Mouse (Mus musculus) CH12.LX (cell line): ENCODE measurements around the gene Srbd1. TPM values are rescaled to one million over a fixed set of nuclear protein-coding genes. Genes with fewer than 3 reads are reported as not detected.

Source experiments
- DNase-seq: peaks from one replicate; pipeline ENCODE4 v3.0.0-alpha.2; 2013; ENCODE audit errors: extremely low read depth
- H3K27ac ChIP-seq: 2 replicates; pipeline ENCODE4 v1.5.1; 2012; ENCODE audit warnings: low read depth, mild to moderate bottlenecking, control low read depth, moderate library complexity; ENCODE audit not compliant: insufficient read depth
- H3K27me3 ChIP-seq: replicated peaks from 2 replicates; pipeline ENCODE3; 2012; ENCODE audit warnings: inconsistent platforms
- H3K36me3 ChIP-seq, 2 experiments: replicated peaks in 1 of 2; 2 replicates each; pipeline versions ENCODE3 to v1.6.1; 2012; ENCODE audit warnings: inconsistent platforms in 1 of 2, low read length in 1 of 2, mild to moderate bottlenecking in 1 of 2, mixed read lengths in 1 of 2, moderate library complexity in 1 of 2; ENCODE audit not compliant: control insufficient read depth in 1 of 2, insufficient read depth in 1 of 2
- H3K4me1 ChIP-seq, 2 experiments: 2 replicates each; pipeline ENCODE4 v1.6.1; 2012; ENCODE audit warnings: inconsistent platforms in 1 of 2, moderate library complexity in 1 of 2; ENCODE audit not compliant: insufficient read depth in 2 of 2, control insufficient read depth in 1 of 2
- H3K4me2 ChIP-seq: 2 replicates; pipeline ENCODE4 v1.6.1; 2012; ENCODE audit warnings: low read depth, mild to moderate bottlenecking, control low read depth; ENCODE audit not compliant: poor library complexity, insufficient read depth, severe bottlenecking
- H3K4me3 ChIP-seq, 3 experiments: fragments of 150-350 bp in 1 of 3; sonication (generic) in 1 of 3; replicated peaks in 1 of 3; 2 replicates each; pipeline versions ENCODE3 to v1.5.1; 2011 to 2012; ENCODE audit warnings: low read depth in 2 of 3, low read length in 2 of 3, mild to moderate bottlenecking in 2 of 3, moderate library complexity in 2 of 3, control low read depth in 1 of 3, improper control_type of control experiment in 1 of 3, inconsistent platforms in 1 of 3, mixed read lengths in 1 of 3; ENCODE audit not compliant: poor library complexity in 1 of 3
- H3K79me2 ChIP-seq: replicated peaks from 2 replicates; pipeline ENCODE4 v1.6.1; 2012; ENCODE audit warnings: mild to moderate bottlenecking, moderate library complexity; ENCODE audit not compliant: control insufficient read depth, poor library complexity, insufficient read depth, severe bottlenecking; ENCODE audit errors: extremely low read depth
- H3K9ac ChIP-seq: 2 replicates; pipeline ENCODE4 v1.6.1; 2012; ENCODE audit warnings: low read depth, mild to moderate bottlenecking, control low read depth, moderate library complexity; ENCODE audit not compliant: insufficient read depth
- H3K9me3 ChIP-seq: replicated peaks from 2 replicates; pipeline ENCODE3; 2012; ENCODE audit warnings: low read length, inconsistent platforms, mixed read lengths
- BHLHE40 ChIP-seq: IDR thresholded peaks from 2 replicates; pipeline ENCODE4 v1.6.1; 2011; ENCODE audit warnings: mild to moderate bottlenecking, low read depth, low read length, improper control_type of control experiment
- CHD1 ChIP-seq: IDR thresholded peaks from 2 replicates; pipeline ENCODE4 v1.6.1; 2012; ENCODE audit warnings: low read depth, low read length, improper control_type of control experiment, inconsistent platforms
- CHD2 ChIP-seq: IDR thresholded peaks from 2 replicates; pipeline ENCODE4 v1.6.1; 2011; ENCODE audit warnings: low read length, improper control_type of control experiment
- CTCF ChIP-seq, 2 experiments: IDR thresholded peaks in 1 of 2; conservative IDR thresholded peaks in 1 of 2; 2 replicates each; pipeline ENCODE4 v1.5.1; 2011 to 2012; ENCODE audit warnings: low read depth in 2 of 2, low read length in 2 of 2, improper control_type of control experiment in 1 of 2, inconsistent platforms in 1 of 2, mild to moderate bottlenecking in 1 of 2, moderate library complexity in 1 of 2
- ELF1 ChIP-seq: IDR thresholded peaks from 2 replicates; pipeline ENCODE4 v1.6.1; 2014; ENCODE audit warnings: low read depth, mild to moderate bottlenecking, inconsistent platforms, low read length, improper control_type of control experiment
- EP300 ChIP-seq: IDR thresholded peaks from 2 replicates; pipeline ENCODE4 v1.6.1; 2011; ENCODE audit warnings: low read length, improper control_type of control experiment
- ETS1 ChIP-seq: conservative IDR thresholded peaks from 2 replicates; pipeline ENCODE4 v1.6.1; 2012; ENCODE audit warnings: low read depth, mild to moderate bottlenecking, inconsistent platforms, low read length, improper control_type of control experiment, moderate library complexity
- GABPA ChIP-seq: IDR thresholded peaks from 2 replicates; pipeline ENCODE4 v1.6.1; 2012; ENCODE audit warnings: low read depth, low read length, improper control_type of control experiment, inconsistent platforms; ENCODE audit not compliant: insufficient replicate concordance
- HCFC1 ChIP-seq: IDR thresholded peaks from 2 replicates; pipeline ENCODE4 v1.6.1; 2012; ENCODE audit warnings: low read depth, mild to moderate bottlenecking, inconsistent platforms, low read length, improper control_type of control experiment
- IRF4 ChIP-seq: IDR thresholded peaks from 2 replicates; pipeline ENCODE4 v1.6.1; 2014; ENCODE audit warnings: low read depth, mild to moderate bottlenecking, inconsistent platforms, low read length, improper control_type of control experiment
- JUN ChIP-seq: IDR thresholded peaks from 2 replicates; pipeline ENCODE4 v1.6.1; 2011; ENCODE audit warnings: low read depth, mild to moderate bottlenecking, low read length, improper control_type of control experiment, moderate library complexity; ENCODE audit not compliant: insufficient read depth
- JUND ChIP-seq: conservative IDR thresholded peaks from 2 replicates; pipeline ENCODE4 v1.6.1; 2011; ENCODE audit warnings: low read depth, low read length, improper control_type of control experiment
- KAT2A ChIP-seq: IDR thresholded peaks from 2 replicates; pipeline ENCODE4 v1.6.1; 2012; ENCODE audit warnings: low read length, improper control_type of control experiment, inconsistent platforms; ENCODE audit not compliant: insufficient replicate concordance
- MAX ChIP-seq: IDR thresholded peaks from 2 replicates; pipeline ENCODE4 v1.6.1; 2011; ENCODE audit warnings: low read length, improper control_type of control experiment
- MEF2A ChIP-seq: IDR thresholded peaks from 2 replicates; pipeline ENCODE4 v1.6.1; 2014; ENCODE audit warnings: low read depth, mild to moderate bottlenecking, inconsistent platforms, low read length, improper control_type of control experiment, borderline replicate concordance
- MYC ChIP-seq: IDR thresholded peaks from 2 replicates; pipeline ENCODE4 v1.6.1; 2011; ENCODE audit warnings: low read depth, mild to moderate bottlenecking, improper control_type of control experiment, low read length
- PAX5 ChIP-seq: IDR thresholded peaks from 2 replicates; pipeline ENCODE4 v1.6.1; 2012; ENCODE audit warnings: low read length, inconsistent platforms, mixed read lengths
- POLR2A ChIP-seq: IDR thresholded peaks from 2 replicates; pipeline ENCODE4 v1.6.1; 2011; ENCODE audit warnings: low read depth, mild to moderate bottlenecking, improper control_type of control experiment, low read length
- RAD21 ChIP-seq: IDR thresholded peaks from 2 replicates; pipeline ENCODE4 v1.6.1; 2011; ENCODE audit warnings: low read depth, mild to moderate bottlenecking, low read length, improper control_type of control experiment, moderate library complexity
- TBP ChIP-seq: conservative IDR thresholded peaks from 2 replicates; pipeline ENCODE4 v1.6.1; 2011; ENCODE audit warnings: low read depth, low read length, improper control_type of control experiment
- TCF12 ChIP-seq: IDR thresholded peaks from 2 replicates; pipeline ENCODE4 v1.6.1; 2014; ENCODE audit warnings: low read depth, mild to moderate bottlenecking, inconsistent platforms, low read length, improper control_type of control experiment
- USF2 ChIP-seq: conservative IDR thresholded peaks from 2 replicates; pipeline ENCODE4 v1.6.1; 2011; ENCODE audit warnings: low read depth, low read length, improper control_type of control experiment
- ZC3H11A ChIP-seq: IDR thresholded peaks from 2 replicates; pipeline ENCODE4 v1.6.1; 2012; ENCODE audit warnings: low read depth, mild to moderate bottlenecking, inconsistent platforms, low read length, improper control_type of control experiment
- ZKSCAN1 ChIP-seq: IDR thresholded peaks from 2 replicates; pipeline ENCODE4 v1.6.1; 2012; ENCODE audit warnings: low read depth, inconsistent platforms, low read length, improper control_type of control experiment, borderline replicate concordance
- ZMIZ1 ChIP-seq: IDR thresholded peaks from 2 replicates; pipeline ENCODE4 v1.6.1; 2012; ENCODE audit warnings: low read depth, mild to moderate bottlenecking, inconsistent platforms, low read length, improper control_type of control experiment
- ZNF384 ChIP-seq: IDR thresholded peaks from 2 replicates; pipeline ENCODE4 v1.6.1; 2012; ENCODE audit warnings: low read depth, low read length, improper control_type of control experiment, inconsistent platforms
- dilution Hi-C: fragments of 300-500 bp; cut with MboI; formaldehyde crosslinking; loops from 2 replicates; pipeline ENCODE4 v1.14.3; 2020; ENCODE audit warnings: low sequenced_read_pairs; ENCODE audit not compliant: extremely low pct_unique_long_range_greater_than_20kb, extremely low pct_ligation_motif_present
- in situ Hi-C: fragments of 300-500 bp; cut with MboI; formaldehyde crosslinking; loops from 3 replicates; pipeline ENCODE4 v1.14.3; 2019; ENCODE audit warnings: low sequenced_read_pairs, low pct_ligation_motif_present, low pct_unique_long_range_greater_than_20kb, mixed read lengths
- polyA plus RNA-seq: library from polyadenylated mRNA; unstranded; fragments of >175 nt; gene quantifications from 2 replicates; pipeline ENCODE4 v1.2.1, GENCODE M21; 2012; ENCODE audit warnings: low read depth; ENCODE audit not compliant: insufficient read length
- total RNA-seq, 2 experiments: library from RNA; depleted of rRNA; stranded (reverse); fragments of 300-350 nt in 1 of 2; fragments of >200 nt in 1 of 2; gene quantifications; 2 replicates each; pipeline ENCODE4 v1.2.3; 2012 to 2014

Gene Srbd1
- total and polyA plus RNA-seq, 3 experiments, result 21.5 to 34.5 (median 24.8) TPM

GRCm38 (mm10) chr17:86135835-86136234 is 9.1 kb downstream of the Srbd1 start:
- dilution Hi-C loops, result no loop called here
- Histone ChIP-seq H3K4me1 (peaks cover 0 to 44% of the 10 kb centered on the region in 2 experiments; a peak in 3 of 4 replicates), H3K9ac (no peak overlapping the region), H3K9me3 (no peaks in the 10 kb centered on the region), H3K27me3 (no peaks in the 10 kb centered on the region), H3K4me3 (no peak overlapping the region), H3K36me3 (peaks cover 65 to 86% of the 10 kb centered on the region in 2 experiments), H3K79me2 (no peaks in the 10 kb centered on the region; the same call in 1 of the 2 replicates), H3K27ac (no peak overlapping the region), H3K4me2 (no peak overlapping the region)
- TF ChIP-seq BHLHE40 (no peak), ETS1 (no peak), CTCF (conservative IDR thresholded peaks at IDR 0.05 in 1 of 2, IDR thresholded peaks at IDR 0.05 in 1 of 2; ENCODE audit: low read depth in 2 of 2, low read length in 2 of 2) (peak; percentile 15 to 50; a peak in 3 of 4 replicates), TCF12 (no peak), MEF2A (peak; percentile 74; the same call in 1 of the 2 replicates), MAX (no peak), GABPA (no peak), ZNF384 (no peak), EP300 (0 out of 2 replicates have a peak, but pooled peaks have one; percentile 21), ZMIZ1 (no peak), POLR2A (no peak), IRF4 (peak; percentile 64; the same call in 1 of the 2 replicates), KAT2A (no peak), ZKSCAN1 (no peak), CHD2 (no peak), JUND (peak; percentile 52), TBP (no peak), JUN (0 out of 2 replicates have a peak, but pooled peaks have one; percentile 11), CHD1 (no peak)
- no peak for DNase-seq
- in situ Hi-C loops, result no loop called here

GRCm38 (mm10) chr17:86134461-86134860 is 10.5 kb downstream of the Srbd1 start:
- Histone ChIP-seq H3K9ac (no peak overlapping the region), H3K36me3 (peaks cover 59 to 86% of the 10 kb centered on the region in 2 experiments), H3K4me1 (peaks cover 0 to 41% of the 10 kb centered on the region in 2 experiments; a peak in 3 of 4 replicates), H3K4me3 (no peak overlapping the region), H3K27ac (no peak overlapping the region), H3K4me2 (no peak overlapping the region), H3K9me3 (no peaks in the 10 kb centered on the region), H3K79me2 (no peaks in the 10 kb centered on the region; the same call in 1 of the 2 replicates), H3K27me3 (no peaks in the 10 kb centered on the region)
- in situ Hi-C loops (no loop called here), dilution Hi-C loops (no loop called here)
- no peak for DNase-seq
- no peak for TF ChIP-seq HCFC1
- no peak for TF ChIP-seq PAX5
- TF ChIP-seq MYC, result no peak
- TF ChIP-seq TCF12, result no peak
- TF ChIP-seq IRF4, result no peak
- no peak for TF ChIP-seq JUND
- TF ChIP-seq ELF1, result no peak
- TF ChIP-seq POLR2A, result no peak
- TF ChIP-seq RAD21, result no peak
- TF ChIP-seq GABPA, result no peak
- no peak for TF ChIP-seq CTCF (conservative IDR thresholded peaks at IDR 0.05 in 1 of 2, IDR thresholded peaks at IDR 0.05 in 1 of 2; ENCODE audit: low read depth in 2 of 2, low read length in 2 of 2)
- TF ChIP-seq CHD2, result no peak
- no peak for TF ChIP-seq USF2
- no peak for TF ChIP-seq EP300
- no peak for TF ChIP-seq ZC3H11A
- no peak for TF ChIP-seq JUN
- TF ChIP-seq BHLHE40, result no peak
- TF ChIP-seq MAX, result no peak
